Mouse (Mus musculus): ENCODE measurements around the gene Fos. TPM values are rescaled to one million over a fixed set of nuclear protein-coding genes. Genes with fewer than 3 reads are reported as not detected.
"Not testable (repeated sequence)": the region's sequence is repeated elsewhere in the genome, so short reads cannot be mapped to it uniquely, and the experiment has no call there.

Gene Fos
- total RNA-seq, 2 experiments from 2014 or later = 8.4 to 18.8 TPM

DNA sequence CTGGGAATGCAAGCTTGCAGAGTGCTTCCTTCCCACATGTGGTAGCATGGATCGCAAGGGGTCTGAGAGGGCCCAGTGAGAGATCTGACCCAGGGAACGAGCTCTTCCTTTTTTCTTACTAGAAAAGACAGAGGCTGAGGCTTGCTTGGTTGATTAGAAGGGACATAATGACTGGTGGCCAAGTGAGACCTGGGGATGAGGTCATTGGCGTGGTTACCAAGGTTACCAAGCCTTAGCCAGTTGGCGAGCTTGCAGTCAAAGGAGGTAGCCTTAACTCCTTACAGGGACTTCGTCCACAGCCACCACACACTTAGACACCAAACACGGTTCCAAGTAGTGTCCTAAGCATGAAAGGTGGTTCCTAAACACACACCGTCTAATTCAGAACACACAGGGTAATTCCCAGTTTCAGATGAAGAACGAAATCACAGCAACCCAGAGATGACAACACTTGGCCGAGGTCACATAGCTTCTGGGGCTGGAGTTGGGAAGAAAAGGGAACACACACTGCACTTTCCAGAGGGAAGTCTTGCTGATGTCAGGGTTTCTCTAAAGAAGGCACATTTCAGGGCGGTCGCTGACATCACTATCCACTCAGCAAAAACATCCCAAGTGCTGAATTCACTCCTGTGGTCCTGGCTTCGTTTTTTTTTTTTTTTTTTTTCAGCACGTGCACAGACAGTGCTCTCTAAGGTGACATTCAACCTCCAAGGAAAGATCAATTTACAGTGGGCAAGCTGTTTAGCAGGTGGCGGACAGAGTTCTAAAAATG is 49.9 kb downstream of the Fos start:
- DNase-seq = peak; percentile 50 to 53

DNA sequence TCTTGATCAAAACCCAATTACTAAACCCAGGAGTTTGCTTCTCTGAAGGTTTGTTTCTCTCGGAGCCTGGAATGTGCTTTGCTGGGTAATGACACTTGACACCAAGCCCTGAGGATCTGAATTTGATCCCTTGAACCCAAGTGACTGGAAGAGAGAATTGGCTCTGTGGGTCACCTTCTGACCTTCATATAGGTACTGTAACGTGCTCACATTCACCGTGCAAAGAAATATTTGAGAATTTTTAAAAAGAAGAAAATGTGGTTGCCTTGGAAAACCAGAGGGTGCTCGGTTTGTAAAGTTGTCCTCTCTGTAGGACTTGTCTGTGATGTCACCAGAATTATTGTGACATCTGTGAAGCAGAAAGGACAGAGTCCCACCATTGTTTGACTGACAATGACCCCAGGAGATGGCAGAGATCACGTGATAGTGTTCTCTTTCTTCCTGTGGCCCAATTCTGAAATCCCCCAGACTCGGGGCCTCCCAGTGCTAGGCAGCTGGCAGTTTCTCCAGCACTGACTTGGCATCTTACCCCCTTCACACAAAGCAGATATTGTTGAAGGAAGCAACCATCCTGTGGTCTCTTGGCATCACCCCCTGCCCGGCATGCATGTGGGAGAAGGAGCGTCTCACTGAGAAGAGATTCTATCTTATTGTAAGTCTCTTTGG is 50.6 kb downstream of the Fos start:
- no peak for DNase-seq

GRCm38 (mm10) chr12:85524859-85525495 is 51.3 kb downstream of the Fos start:
- not testable (repeated sequence) for DNase-seq

Other genes starting within 250 kb of the Fos start
- 10 to 100 TPM; 11.0 to 12.9 TPM for gene Mlh3, start 203.3 kb upstream of the Fos start, total RNA-seq (2021)
- gene Acyp1, start 185.5 kb upstream of the Fos start, total RNA-seq (2021) = 10 to 100 TPM; 28.4 to 37.7 TPM
- gene Zc2hc1c, start 185.3 kb upstream of the Fos start, total RNA-seq (2021) = 1 to 10 TPM; 1.1 to 1.9 TPM
- 10 to 100 TPM; 91.1 to 94.2 TPM for gene Nek9, start 134.5 kb upstream of the Fos start, total RNA-seq (2021)
- 100 to 1,000 TPM; 291 to 336 TPM for gene Tmed10, start 99.0 kb upstream of the Fos start, total RNA-seq (2021)
- 10 to 100 TPM; 15.5 to 21.1 TPM for gene Jdp2, start 125.1 kb downstream of the Fos start, total RNA-seq (2021)
- gene Batf, start 212.8 kb downstream of the Fos start, total RNA-seq (2021) = under 1 TPM; 0.59 to 0.86 TPM

Measured in adrenal gland, postnatal 36 days (tissue).